Mouse (Mus musculus): ENCODE results near the gene Megf6. TPM values are rescaled to one million over a fixed set of nuclear protein-coding genes. Genes with fewer than 3 reads are reported as not detected.
A peak's percentile ranks its signal among the peaks of the same experiment; 100 is the strongest.

The Megf6 gene
- polyA plus RNA-seq, 1 experiment from 2014 or later, result 25.2 TPM

GRCm38 (mm10) chr4:154213586-154213985 lies 43.1 kb downstream of the Megf6 start:
- Histone ChIP-seq H3K27ac (ENCODE audit: low read length) (0 out of 2 replicates have a peak overlapping the region, but pooled peaks have one; percentile 17), H3K9me3 (replicated peaks; ENCODE audit: control insufficient read depth, low read length) (no peaks in the 10 kb centered on the region), H3K4me2 (ENCODE audit: low read depth, low read length) (no peak overlapping the region), H3K4me3 (replicated peaks; ENCODE audit: low read length) (no peak overlapping the region), H3K9ac (ENCODE audit: low read length) (no peak overlapping the region), H3K27me3 (ENCODE audit: control insufficient read depth, insufficient read depth, low read length) (no peaks in the 10 kb centered on the region), H3K4me1 (ENCODE audit: control insufficient read depth, insufficient read depth, low read length) (peaks cover 14% of the 10 kb centered on the region; the same call in 1 of the 2 replicates), H3K36me3 (ENCODE audit: control insufficient read depth, insufficient read depth, low read length) (no peaks in the 10 kb centered on the region)
- 47% methylated on average over 7 of the region's 7 CpGs for WGBS
- peak; percentile 19; the same call in 1 of the 2 replicates for ATAC-seq (ENCODE audit: insufficient read depth, low FRiP score)

- Histone ChIP-seq H3K9me3 (replicated peaks; ENCODE audit: control insufficient read depth, low read length) (no peaks in the 10 kb centered on the region), H3K9ac (ENCODE audit: low read length) (no peak overlapping the region), H3K4me1 (ENCODE audit: control insufficient read depth, insufficient read depth, low read length) (peaks cover 14% of the 10 kb centered on the region; the same call in 1 of the 2 replicates), H3K27ac (ENCODE audit: low read length) (0 out of 2 replicates have a peak overlapping the region, but pooled peaks have one; percentile 17), H3K36me3 (ENCODE audit: control insufficient read depth, insufficient read depth, low read length) (no peaks in the 10 kb centered on the region), H3K27me3 (ENCODE audit: control insufficient read depth, insufficient read depth, low read length) (no peaks in the 10 kb centered on the region), H3K4me3 (replicated peaks; ENCODE audit: low read length) (no peak overlapping the region), H3K4me2 (ENCODE audit: low read depth, low read length) (no peak overlapping the region)
- 6% methylated on average over 5 of the region's 5 CpGs for WGBS
- peak; percentile 41; the same call in 1 of the 2 replicates for ATAC-seq (ENCODE audit: insufficient read depth, low FRiP score)
Observed at GRCm38 (mm10) chr4:154214075-154214474, 43.5 kb downstream of the Megf6 start.

DNA sequence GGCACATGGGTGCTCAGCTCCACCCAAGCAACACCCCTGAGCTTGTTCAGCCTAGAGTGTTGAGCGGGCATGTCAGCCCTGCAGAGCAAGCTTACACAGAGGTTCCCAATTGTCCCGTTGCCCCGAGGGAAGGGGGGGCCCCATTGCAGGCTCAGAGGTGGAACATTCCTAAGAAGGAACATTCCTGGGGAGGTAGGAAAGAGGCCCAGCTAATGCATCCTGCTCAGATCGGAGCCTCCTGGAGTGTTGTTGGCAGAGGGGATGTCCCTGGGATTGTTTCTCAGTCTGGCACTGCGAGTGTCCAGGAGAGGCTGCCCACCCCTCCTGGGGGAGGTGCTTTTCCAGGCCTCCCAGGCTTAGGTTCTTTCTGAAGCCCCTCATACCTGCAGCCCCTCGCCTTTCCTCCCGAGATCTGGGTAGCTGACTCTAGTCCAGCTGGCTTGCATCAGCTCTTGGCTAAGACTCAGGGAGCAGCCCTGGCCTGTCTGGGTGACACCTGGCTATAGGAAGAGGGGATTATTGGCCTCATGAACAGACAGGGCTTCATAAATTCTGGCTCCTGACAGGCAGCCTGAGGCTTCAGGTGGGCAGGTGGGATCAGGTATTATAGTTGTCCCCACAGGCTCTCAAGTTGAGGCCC lies 47.3 kb downstream of the Megf6 start:
- Histone ChIP-seq H3K27me3 (ENCODE audit: control insufficient read depth, insufficient read depth, low read length) (no peaks in the 10 kb centered on the region), H3K4me1 (ENCODE audit: control insufficient read depth, insufficient read depth, low read length) (peaks cover 14% of the 10 kb centered on the region; the same call in 1 of the 2 replicates), H3K4me3 (replicated peaks; ENCODE audit: low read length) (no peak overlapping the region), H3K36me3 (ENCODE audit: control insufficient read depth, insufficient read depth, low read length) (no peaks in the 10 kb centered on the region), H3K27ac (ENCODE audit: low read length) (peak overlapping the region; percentile 59), H3K9me3 (replicated peaks; ENCODE audit: control insufficient read depth, low read length) (no peaks in the 10 kb centered on the region), H3K4me2 (ENCODE audit: low read depth, low read length) (no peak overlapping the region), H3K9ac (ENCODE audit: low read length) (no peak overlapping the region)
- peak; percentile 38; the same call in 1 of the 2 replicates for ATAC-seq (ENCODE audit: insufficient read depth, low FRiP score)
- WGBS, result 41% methylated on average over 7 of the region's 7 CpGs

GRCm38 (mm10) chr4:154222773-154223172 lies 52.2 kb downstream of the Megf6 start:
- H3K27ac ChIP-seq (ENCODE audit: low read length), result no peak overlapping the region
- WGBS, result 61% methylated on average over 6 of the region's 6 CpGs
- no peaks in the 10 kb centered on the region for H3K9me3 ChIP-seq (replicated peaks; ENCODE audit: control insufficient read depth, low read length)
- H3K36me3 ChIP-seq (ENCODE audit: control insufficient read depth, insufficient read depth, low read length), result no peaks in the 10 kb centered on the region
- no peak for ATAC-seq (ENCODE audit: insufficient read depth, low FRiP score)
- no peak overlapping the region for H3K4me2 ChIP-seq (ENCODE audit: low read depth, low read length)
- H3K4me3 ChIP-seq (replicated peaks; ENCODE audit: low read length), result no peak overlapping the region
- no peak overlapping the region for H3K9ac ChIP-seq (ENCODE audit: low read length)
- peaks cover 23% of the 10 kb centered on the region for H3K4me1 ChIP-seq (ENCODE audit: control insufficient read depth, insufficient read depth, low read length)
- H3K27me3 ChIP-seq (ENCODE audit: control insufficient read depth, insufficient read depth, low read length), result no peaks in the 10 kb centered on the region

GRCm38 (mm10) chr4:154224267-154224969 lies 53.9 kb downstream of the Megf6 start:
- peak; percentile 80 for ATAC-seq (ENCODE audit: insufficient read depth, low FRiP score)
- no peaks in the 10 kb centered on the region for H3K27me3 ChIP-seq (ENCODE audit: control insufficient read depth, insufficient read depth, low read length)
- no peak overlapping the region for H3K4me3 ChIP-seq (replicated peaks; ENCODE audit: low read length)
- H3K36me3 ChIP-seq (ENCODE audit: control insufficient read depth, insufficient read depth, low read length), result no peaks in the 10 kb centered on the region
- no peak overlapping the region for H3K9ac ChIP-seq (ENCODE audit: low read length)
- peaks cover 23% of the 10 kb centered on the region for H3K4me1 ChIP-seq (ENCODE audit: control insufficient read depth, insufficient read depth, low read length)
- H3K9me3 ChIP-seq (replicated peaks; ENCODE audit: control insufficient read depth, low read length), result no peaks in the 10 kb centered on the region
- peak overlapping the region; percentile 70 for H3K27ac ChIP-seq (ENCODE audit: low read length)
- WGBS, result 30% methylated on average over 6 of the region's 6 CpGs
- no peak overlapping the region for H3K4me2 ChIP-seq (ENCODE audit: low read depth, low read length)

DNA sequence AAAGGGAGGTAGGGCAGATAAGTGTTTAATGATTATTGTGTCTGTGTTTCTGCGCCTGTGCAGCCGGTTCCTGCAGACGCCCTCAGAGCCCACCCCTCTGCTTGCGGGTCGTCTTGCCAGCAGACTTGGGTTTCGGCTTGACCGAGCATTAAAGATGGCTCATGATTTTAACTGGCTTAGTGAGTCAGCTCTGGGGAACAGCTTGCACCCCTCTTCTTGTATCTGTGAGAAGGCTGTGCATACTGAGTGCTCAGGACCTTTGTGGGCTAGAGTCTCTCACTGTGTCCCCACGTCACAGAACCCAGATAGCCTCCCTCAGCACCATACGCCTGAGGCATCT lies 54.4 kb downstream of the Megf6 start:
- Histone ChIP-seq H3K4me3 (replicated peaks; ENCODE audit: low read length) (no peak overlapping the region), H3K9me3 (replicated peaks; ENCODE audit: control insufficient read depth, low read length) (no peaks in the 10 kb centered on the region), H3K4me1 (ENCODE audit: control insufficient read depth, insufficient read depth, low read length) (peaks cover 23% of the 10 kb centered on the region), H3K27ac (ENCODE audit: low read length) (peak overlapping the region; percentile 70), H3K27me3 (ENCODE audit: control insufficient read depth, insufficient read depth, low read length) (no peaks in the 10 kb centered on the region), H3K36me3 (ENCODE audit: control insufficient read depth, insufficient read depth, low read length) (no peaks in the 10 kb centered on the region), H3K9ac (ENCODE audit: low read length) (0 out of 2 replicates have a peak overlapping the region, but pooled peaks have one; percentile 31), H3K4me2 (ENCODE audit: low read depth, low read length) (no peak overlapping the region)
- 50% methylated on average over 9 of the region's 9 CpGs for WGBS
- no peak for ATAC-seq (ENCODE audit: insufficient read depth, low FRiP score)

GRCm38 (mm10) chr4:154226678-154227077 lies 56.1 kb downstream of the Megf6 start:
- peaks cover 23% of the 10 kb centered on the region for H3K4me1 ChIP-seq (ENCODE audit: control insufficient read depth, insufficient read depth, low read length)
- no peak overlapping the region for H3K9ac ChIP-seq (ENCODE audit: low read length)
- no peak for ATAC-seq (ENCODE audit: insufficient read depth, low FRiP score)
- no peak overlapping the region for H3K4me3 ChIP-seq (replicated peaks; ENCODE audit: low read length)
- no peak overlapping the region for H3K27ac ChIP-seq (ENCODE audit: low read length)
- 76% methylated on average over 11 of the region's 11 CpGs for WGBS
- H3K9me3 ChIP-seq (replicated peaks; ENCODE audit: control insufficient read depth, low read length), result no peaks in the 10 kb centered on the region
- no peak overlapping the region for H3K4me2 ChIP-seq (ENCODE audit: low read depth, low read length)
- no peaks in the 10 kb centered on the region for H3K27me3 ChIP-seq (ENCODE audit: control insufficient read depth, insufficient read depth, low read length)
- no peaks in the 10 kb centered on the region for H3K36me3 ChIP-seq (ENCODE audit: control insufficient read depth, insufficient read depth, low read length)

- Histone ChIP-seq H3K4me2 (ENCODE audit: low read depth, low read length) (no peak overlapping the region), H3K9ac (ENCODE audit: low read length) (no peak overlapping the region), H3K4me1 (ENCODE audit: control insufficient read depth, insufficient read depth, low read length) (peaks cover 22% of the 10 kb centered on the region), H3K27ac (ENCODE audit: low read length) (no peak overlapping the region), H3K36me3 (ENCODE audit: control insufficient read depth, insufficient read depth, low read length) (no peaks in the 10 kb centered on the region), H3K4me3 (replicated peaks; ENCODE audit: low read length) (no peak overlapping the region), H3K9me3 (replicated peaks; ENCODE audit: control insufficient read depth, low read length) (no peaks in the 10 kb centered on the region), H3K27me3 (ENCODE audit: control insufficient read depth, insufficient read depth, low read length) (no peaks in the 10 kb centered on the region)
- WGBS, result 71% methylated on average over 11 of the region's 11 CpGs
- no peak for ATAC-seq (ENCODE audit: insufficient read depth, low FRiP score)
Observed at GRCm38 (mm10) chr4:154228336-154228735, 57.8 kb downstream of the Megf6 start.

DNA sequence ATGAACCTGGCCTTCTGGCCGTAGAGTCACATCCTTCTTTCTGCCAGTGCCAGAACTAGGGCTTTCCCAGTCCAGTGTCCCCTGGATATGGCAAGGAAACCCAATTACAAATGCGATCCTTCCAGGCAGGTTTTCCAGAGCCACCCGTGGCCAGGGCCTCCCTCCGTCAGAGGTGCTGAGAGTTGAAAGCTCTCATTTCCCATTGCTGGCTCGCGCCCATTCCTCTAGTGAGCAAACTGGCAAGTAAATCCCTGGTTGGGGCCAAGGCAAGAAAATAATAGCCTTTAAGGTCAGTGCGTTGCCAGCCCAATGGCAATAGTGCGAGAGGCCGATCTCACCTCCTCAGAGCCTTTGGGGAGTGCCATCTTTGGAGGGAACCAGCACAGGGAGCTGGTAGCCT lies 59.0 kb downstream of the Megf6 start:
- WGBS, result 90% methylated on average over 9 of the region's 9 CpGs
- no peaks in the 10 kb centered on the region for H3K27me3 ChIP-seq (ENCODE audit: control insufficient read depth, insufficient read depth, low read length)
- ATAC-seq (ENCODE audit: insufficient read depth, low FRiP score), result no peak
- H3K9me3 ChIP-seq (replicated peaks; ENCODE audit: control insufficient read depth, low read length), result no peaks in the 10 kb centered on the region
- no peaks in the 10 kb centered on the region for H3K36me3 ChIP-seq (ENCODE audit: control insufficient read depth, insufficient read depth, low read length)
- no peak overlapping the region for H3K4me3 ChIP-seq (replicated peaks; ENCODE audit: low read length)
- H3K4me2 ChIP-seq (ENCODE audit: low read depth, low read length), result no peak overlapping the region
- H3K27ac ChIP-seq (ENCODE audit: low read length), result no peak overlapping the region
- peaks cover 10% of the 10 kb centered on the region for H3K4me1 ChIP-seq (ENCODE audit: control insufficient read depth, insufficient read depth, low read length)
- H3K9ac ChIP-seq (ENCODE audit: low read length), result no peak overlapping the region

Measured in stomach, embryonic 16.5 days (tissue).